Mouse (Mus musculus) T-helper 1 cell (primary cell): Measurements from ENCODE around the gene Gfod1.

Source experiments
- in situ Hi-C: fragments of 300-600 bp; cut with MboI, MseI; formaldehyde crosslinking; loops from one replicate; pipeline ENCODE4 v1.15.1; 2025; ENCODE audit warnings: high pct_unique_total_duplicates

Gene Gfod1

GRCm38 (mm10) chr13:43304018-43304431, at the start of gene Gfod1:
Gfod1 (minus strand) TSS chr13:43304172.
- in situ Hi-C loops, result loop anchor here (5.0 kb wide), 1 partner anchor 102 kb away; no protein-coding TSS in a partner anchor

- in situ Hi-C loops, result loop anchor here (25.0 kb wide), 1 partner anchor 384 kb away; no protein-coding TSS in a partner anchor
These were observed 49.4 kb upstream of the Gfod1 start for GRCm38 (mm10) chr13:43353356-43353755.

- in situ Hi-C loops, result loop anchor here (25.0 kb wide), 1 partner anchor 387 kb away; no protein-coding TSS in a partner anchor
These were observed 46.7 kb upstream of the Gfod1 start for GRCm38 (mm10) chr13:43350489-43351169.

GRCm38 (mm10) chr13:43349376-43349775, 45.4 kb upstream of the Gfod1 start:
- in situ Hi-C loops, result no loop called here

GRCm38 (mm10) chr13:43346825-43347224, 42.9 kb upstream of the Gfod1 start:
- in situ Hi-C loops, result no loop called here

- in situ Hi-C loops, result no loop called here
These were observed 34.7 kb upstream of the Gfod1 start for GRCm38 (mm10) chr13:43338632-43339031.

- in situ Hi-C loops, result no loop called here
These were observed 34.0 kb upstream of the Gfod1 start for GRCm38 (mm10) chr13:43338001-43338400.

- in situ Hi-C loops, result no loop called here
These were observed 32.7 kb upstream of the Gfod1 start for GRCm38 (mm10) chr13:43336425-43337221.

- in situ Hi-C loops, result no loop called here
These were observed 28.6 kb upstream of the Gfod1 start for GRCm38 (mm10) chr13:43332591-43332990.

- in situ Hi-C loops, result no loop called here
These were observed 27.9 kb upstream of the Gfod1 start for GRCm38 (mm10) chr13:43331721-43332444.

- in situ Hi-C loops, result no loop called here
These were observed 21.5 kb upstream of the Gfod1 start for GRCm38 (mm10) chr13:43325427-43325826.

- in situ Hi-C loops, result loop anchor here (5.0 kb wide), 1 partner anchor 129 kb away; no protein-coding TSS in a partner anchor
These were observed 17.5 kb upstream of the Gfod1 start for GRCm38 (mm10) chr13:43321492-43321891.

- in situ Hi-C loops, result no loop called here
These were observed 15.4 kb upstream of the Gfod1 start for GRCm38 (mm10) chr13:43319396-43319795.

- in situ Hi-C loops, result no loop called here
These were observed 13.4 kb upstream of the Gfod1 start for GRCm38 (mm10) chr13:43317411-43317810.

- in situ Hi-C loops, result no loop called here
These were observed 1.4 kb upstream of the Gfod1 start for GRCm38 (mm10) chr13:43305181-43305924.

- in situ Hi-C loops, result loop anchor here (5.0 kb wide), 1 partner anchor 102 kb away; no protein-coding TSS in a partner anchor
These were observed 728 bp upstream of the Gfod1 start for GRCm38 (mm10) chr13:43304700-43305099.

- in situ Hi-C loops, result loop anchor here (5.0 kb wide), 1 partner anchor 101 kb away; no protein-coding TSS in a partner anchor
These were observed 609 bp downstream of the Gfod1 start for GRCm38 (mm10) chr13:43303161-43303965.

GRCm38 (mm10) chr13:43302651-43303160, 1.3 kb downstream of the Gfod1 start:
- in situ Hi-C loops, result loop anchor here (5.0 kb wide), 1 partner anchor 100 kb away; no protein-coding TSS in a partner anchor

- in situ Hi-C loops, result loop anchor here (5.0 kb wide), 1 partner anchor 100 kb away; no protein-coding TSS in a partner anchor
These were observed 1.7 kb downstream of the Gfod1 start for GRCm38 (mm10) chr13:43302239-43302638.

GRCm38 (mm10) chr13:43300906-43301305, 3.1 kb downstream of the Gfod1 start:
- in situ Hi-C loops, result loop anchor here (5.0 kb wide), 1 partner anchor 99 kb away; no protein-coding TSS in a partner anchor
